Mouse (Mus musculus): ENCODE measurements at regions not wholly inside any gene's neighbourhood (a gene's known extent, or its start where the extent isn't known, plus 50 kb on each side); places are given as distances from the start of the nearest gene placed in this dataset.
A peak's percentile ranks its signal among the peaks of the same experiment; 100 is the strongest.

GRCm38 (mm10) chr14:25128160-25128547 is 330.8 kb upstream of the Zmiz1 start:
- no peak overlapping the region for H3K4me2 ChIP-seq (ENCODE audit: low read depth, low read length)
- H3K4me3 ChIP-seq (ENCODE audit: low read length), result no peak overlapping the region
- no peaks in the 10 kb centered on the region for H3K4me1 ChIP-seq (ENCODE audit: control insufficient read depth, insufficient read depth, low read length)
- H3K27ac ChIP-seq (ENCODE audit: low read length), result no peak overlapping the region
- ATAC-seq (replicated peaks; ENCODE audit: extremely low read depth, insufficient read depth, low FRiP score), result no peak
- H3K9ac ChIP-seq (ENCODE audit: low read length), result no peak overlapping the region
- no peaks in the 10 kb centered on the region for H3K9me3 ChIP-seq (replicated peaks; ENCODE audit: control insufficient read depth, low read length)
- H3K27me3 ChIP-seq (ENCODE audit: control insufficient read depth, insufficient read depth, low read length), result no peaks in the 10 kb centered on the region
- no peaks in the 10 kb centered on the region for H3K36me3 ChIP-seq (ENCODE audit: control insufficient read depth, insufficient read depth)
- 75% methylated on average over 6 of the region's 6 CpGs for WGBS

GRCm38 (mm10) chr14:25135371-25135770 is 323.6 kb upstream of the Zmiz1 start:
- Histone ChIP-seq H3K4me2 (ENCODE audit: low read depth, low read length) (no peak overlapping the region), H3K9me3 (replicated peaks; ENCODE audit: control insufficient read depth, low read length) (0 out of 2 replicates have a peak, but pooled peaks cover 7% of the 10 kb centered on the region), H3K36me3 (ENCODE audit: control insufficient read depth, insufficient read depth) (no peaks in the 10 kb centered on the region), H3K27ac (ENCODE audit: low read length) (no peak overlapping the region), H3K4me1 (ENCODE audit: control insufficient read depth, insufficient read depth, low read length) (peaks cover 9% of the 10 kb centered on the region), H3K9ac (ENCODE audit: low read length) (no peak overlapping the region), H3K4me3 (ENCODE audit: low read length) (no peak overlapping the region), H3K27me3 (ENCODE audit: control insufficient read depth, insufficient read depth, low read length) (no peaks in the 10 kb centered on the region)
- ATAC-seq (replicated peaks; ENCODE audit: extremely low read depth, insufficient read depth, low FRiP score), result no peak
- WGBS, result 81% methylated on average over 3 of the region's 3 CpGs

GRCm38 (mm10) chr14:25137312-25137711 is 321.7 kb upstream of the Zmiz1 start:
- ATAC-seq (replicated peaks; ENCODE audit: extremely low read depth, insufficient read depth, low FRiP score), result no peak
- H3K4me3 ChIP-seq (ENCODE audit: low read length), result no peak overlapping the region
- 94% methylated on average over 8 of the region's 8 CpGs for WGBS

DNA sequence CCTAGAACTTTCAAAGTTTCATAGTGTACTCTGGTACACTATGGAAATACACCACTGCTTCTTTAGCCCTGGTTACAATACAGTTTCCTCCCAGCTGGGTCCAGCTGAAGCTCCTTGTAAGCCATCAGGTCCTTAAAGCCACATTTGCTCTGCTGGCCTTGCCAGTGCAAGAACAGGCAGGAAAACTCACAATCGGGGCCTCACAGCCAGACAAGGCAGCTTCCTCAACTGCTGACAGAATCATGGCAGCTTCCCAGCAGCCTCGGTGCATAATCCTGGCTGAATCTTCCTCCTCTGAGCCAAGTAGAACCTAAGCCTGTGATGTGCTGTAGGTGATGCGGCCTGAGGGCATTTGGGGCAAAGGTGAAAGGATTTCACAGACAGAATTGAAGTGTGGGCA is 320.5 kb upstream of the Zmiz1 start:
- Histone ChIP-seq H3K4me1 (ENCODE audit: control insufficient read depth, insufficient read depth, low read length) (peaks cover 14% of the 10 kb centered on the region), H3K4me3 (ENCODE audit: low read length) (no peak overlapping the region), H3K36me3 (ENCODE audit: control insufficient read depth, insufficient read depth) (no peaks in the 10 kb centered on the region), H3K9ac (ENCODE audit: low read length) (no peak overlapping the region), H3K9me3 (replicated peaks; ENCODE audit: control insufficient read depth, low read length) (0 out of 2 replicates have a peak, but pooled peaks cover 7% of the 10 kb centered on the region), H3K27me3 (ENCODE audit: control insufficient read depth, insufficient read depth, low read length) (no peaks in the 10 kb centered on the region), H3K4me2 (ENCODE audit: low read depth, low read length) (no peak overlapping the region), H3K27ac (ENCODE audit: low read length) (0 out of 2 replicates have a peak overlapping the region, but pooled peaks have one; percentile 9)
- no peak for ATAC-seq (replicated peaks; ENCODE audit: extremely low read depth, insufficient read depth, low FRiP score)
- 32% methylated on average over 3 of the region's 3 CpGs for WGBS

More at GRCm38 (mm10) chr14:25137312-25137711, 321.7 kb upstream of the Zmiz1 start:
- Histone ChIP-seq H3K36me3 (ENCODE audit: control insufficient read depth, insufficient read depth) (no peaks in the 10 kb centered on the region), H3K9ac (ENCODE audit: low read length) (no peak overlapping the region), H3K9me3 (replicated peaks; ENCODE audit: control insufficient read depth, low read length) (0 out of 2 replicates have a peak, but pooled peaks cover 7% of the 10 kb centered on the region), H3K27ac (ENCODE audit: low read length) (no peak overlapping the region), H3K4me2 (ENCODE audit: low read depth, low read length) (no peak overlapping the region), H3K27me3 (ENCODE audit: control insufficient read depth, insufficient read depth, low read length) (no peaks in the 10 kb centered on the region), H3K4me1 (ENCODE audit: control insufficient read depth, insufficient read depth, low read length) (peaks cover 14% of the 10 kb centered on the region)

DNA sequence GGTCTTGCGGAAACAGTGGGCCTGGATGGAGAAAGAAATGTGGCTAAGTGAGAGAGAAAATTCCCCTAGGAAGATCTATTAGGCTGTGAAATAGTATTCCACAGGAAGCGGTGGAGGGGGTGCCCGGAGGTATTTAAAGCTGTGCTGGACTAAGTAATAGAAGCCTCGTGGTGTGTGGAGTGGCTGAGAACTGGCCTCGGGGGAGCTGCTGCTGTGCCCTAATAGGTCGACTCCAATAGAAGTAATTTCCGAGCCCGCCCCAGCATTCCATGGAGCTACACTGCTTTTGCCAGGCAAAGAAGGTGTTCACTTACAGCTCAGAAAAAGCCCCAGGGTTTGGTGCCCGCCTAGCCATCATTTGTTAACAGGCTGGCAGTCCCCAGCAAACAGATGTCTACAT is 317.1 kb upstream of the Zmiz1 start:
- Histone ChIP-seq H3K36me3 (ENCODE audit: control insufficient read depth, insufficient read depth) (no peaks in the 10 kb centered on the region), H3K4me2 (ENCODE audit: low read depth, low read length) (no peak overlapping the region), H3K9me3 (replicated peaks; ENCODE audit: control insufficient read depth, low read length) (no peaks in the 10 kb centered on the region), H3K4me1 (ENCODE audit: control insufficient read depth, insufficient read depth, low read length) (peaks cover 16% of the 10 kb centered on the region), H3K27ac (ENCODE audit: low read length) (no peak overlapping the region), H3K27me3 (ENCODE audit: control insufficient read depth, insufficient read depth, low read length) (no peaks in the 10 kb centered on the region), H3K4me3 (ENCODE audit: low read length) (no peak overlapping the region), H3K9ac (ENCODE audit: low read length) (no peak overlapping the region)
- WGBS, result 48% methylated on average over 9 of the region's 9 CpGs
- ATAC-seq (replicated peaks; ENCODE audit: extremely low read depth, insufficient read depth, low FRiP score), result no peak

DNA sequence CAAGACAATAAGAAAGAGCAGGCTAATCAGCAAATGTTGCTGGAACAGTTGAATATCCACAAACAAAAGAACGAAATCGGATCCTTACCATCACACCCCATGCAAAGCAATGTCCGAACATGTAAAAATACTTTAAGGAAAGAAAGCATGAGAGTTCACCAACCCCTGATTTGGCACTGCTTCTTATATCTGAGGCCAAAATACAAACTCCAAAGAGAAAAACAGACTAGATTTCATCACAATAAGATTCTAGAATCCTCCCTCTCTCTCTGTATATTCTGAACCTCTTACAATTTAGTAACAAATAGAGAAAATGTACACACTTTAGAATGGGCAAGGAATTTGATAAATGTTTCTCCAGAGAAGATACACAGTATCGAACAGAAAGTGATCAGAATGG is 315.9 kb upstream of the Zmiz1 start:
- H3K4me2 ChIP-seq (ENCODE audit: low read depth, low read length), result no peak overlapping the region
- H3K9ac ChIP-seq (ENCODE audit: low read length), result no peak overlapping the region
- no peak overlapping the region for H3K4me3 ChIP-seq (ENCODE audit: low read length)
- 87% methylated on average over 4 of the region's 4 CpGs for WGBS
- H3K4me1 ChIP-seq (ENCODE audit: control insufficient read depth, insufficient read depth, low read length), result peaks cover 16% of the 10 kb centered on the region
- no peak for ATAC-seq (replicated peaks; ENCODE audit: extremely low read depth, insufficient read depth, low FRiP score)
- H3K36me3 ChIP-seq (ENCODE audit: control insufficient read depth, insufficient read depth), result no peaks in the 10 kb centered on the region
- no peaks in the 10 kb centered on the region for H3K9me3 ChIP-seq (replicated peaks; ENCODE audit: control insufficient read depth, low read length)
- no peaks in the 10 kb centered on the region for H3K27me3 ChIP-seq (ENCODE audit: control insufficient read depth, insufficient read depth, low read length)
- no peak overlapping the region for H3K27ac ChIP-seq (ENCODE audit: low read length)

GRCm38 (mm10) chr14:25147731-25148130 is 311.3 kb upstream of the Zmiz1 start:
- WGBS, result 89% methylated on average over 2 of the region's 2 CpGs
- H3K9ac ChIP-seq (ENCODE audit: low read length), result no peak overlapping the region
- H3K27me3 ChIP-seq (ENCODE audit: control insufficient read depth, insufficient read depth, low read length), result no peaks in the 10 kb centered on the region
- H3K36me3 ChIP-seq (ENCODE audit: control insufficient read depth, insufficient read depth), result no peaks in the 10 kb centered on the region
- peaks cover 2% of the 10 kb centered on the region; the same call in 1 of the 2 replicates for H3K4me1 ChIP-seq (ENCODE audit: control insufficient read depth, insufficient read depth, low read length)
- H3K9me3 ChIP-seq (replicated peaks; ENCODE audit: control insufficient read depth, low read length), result no peaks in the 10 kb centered on the region
- H3K27ac ChIP-seq (ENCODE audit: low read length), result no peak overlapping the region
- H3K4me2 ChIP-seq (ENCODE audit: low read depth, low read length), result no peak overlapping the region
- no peak for ATAC-seq (replicated peaks; ENCODE audit: extremely low read depth, insufficient read depth, low FRiP score)
- H3K4me3 ChIP-seq (ENCODE audit: low read length), result no peak overlapping the region

- no peak overlapping the region for H3K4me2 ChIP-seq (ENCODE audit: low read depth, low read length)
- H3K4me1 ChIP-seq (ENCODE audit: control insufficient read depth, insufficient read depth, low read length), result peaks cover 15% of the 10 kb centered on the region
- no peaks in the 10 kb centered on the region for H3K27me3 ChIP-seq (ENCODE audit: control insufficient read depth, insufficient read depth, low read length)
- ATAC-seq (replicated peaks; ENCODE audit: extremely low read depth, insufficient read depth, low FRiP score), result no peak
- H3K36me3 ChIP-seq (ENCODE audit: control insufficient read depth, insufficient read depth), result no peaks in the 10 kb centered on the region
- WGBS, result 62% methylated on average over 1 of the region's 1 CpGs
- no peaks in the 10 kb centered on the region for H3K9me3 ChIP-seq (replicated peaks; ENCODE audit: control insufficient read depth, low read length)
- no peak overlapping the region for H3K9ac ChIP-seq (ENCODE audit: low read length)
- no peak overlapping the region for H3K27ac ChIP-seq (ENCODE audit: low read length)
- no peak overlapping the region for H3K4me3 ChIP-seq (ENCODE audit: low read length)
These were observed 308.0 kb upstream of the Zmiz1 start for GRCm38 (mm10) chr14:25150968-25151367.

GRCm38 (mm10) chr14:25151485-25151884 is 307.5 kb upstream of the Zmiz1 start:
- Histone ChIP-seq H3K36me3 (ENCODE audit: control insufficient read depth, insufficient read depth) (no peaks in the 10 kb centered on the region), H3K9me3 (replicated peaks; ENCODE audit: control insufficient read depth, low read length) (no peaks in the 10 kb centered on the region), H3K4me1 (ENCODE audit: control insufficient read depth, insufficient read depth, low read length) (peaks cover 18% of the 10 kb centered on the region), H3K4me3 (ENCODE audit: low read length) (no peak overlapping the region), H3K27ac (ENCODE audit: low read length) (no peak overlapping the region), H3K9ac (ENCODE audit: low read length) (no peak overlapping the region), H3K27me3 (ENCODE audit: control insufficient read depth, insufficient read depth, low read length) (no peaks in the 10 kb centered on the region), H3K4me2 (ENCODE audit: low read depth, low read length) (no peak overlapping the region)
- 82% methylated on average over 2 of the region's 2 CpGs for WGBS
- no peak for ATAC-seq (replicated peaks; ENCODE audit: extremely low read depth, insufficient read depth, low FRiP score)

Data from heart, embryonic 16.5 days (tissue).